Comparison of ENCODE assay signal across 2 mouse cellular contexts in genomic region chr11:97656269-97656971, GRCm38 (mm10).
TF ChIP-seq lines count a peak whose summit lies in the region.

No protein-coding gene starts in this region.

TF ChIP-seq in CH12.LX, 34 proteins besides CTCF, POLR2A, EP300 and RAD21:
- TF ChIP-seq POLR2AphosphoS2 (IDR thresholded peaks at IDR 0.05; ENCODE audit: low read depth, low read length) (peak; percentile 37), HCFC1 (IDR thresholded peaks at IDR 0.05; ENCODE audit: low read depth, low read length) (no peak), SMC3 (IDR thresholded peaks at IDR 0.05; ENCODE audit: low read depth, low read length) (peak; percentile 11; the same call in 1 of the 2 replicates), CHD2 (IDR thresholded peaks at IDR 0.05; ENCODE audit: low read length) (peak; percentile 83)
TF ChIP-seq in CH12.LX: peak in this region for 3.

TF ChIP-seq in ES-E14, 5 proteins besides CTCF, POLR2A, EP300 and RAD21:
- TF ChIP-seq ZNF384 (IDR thresholded peaks at IDR 0.05; ENCODE audit: low read depth, low read length) (no peak), MAFK (IDR thresholded peaks at IDR 0.05; ENCODE audit: insufficient read depth, low read depth, low read length) (no peak), ZC3H11A (IDR thresholded peaks at IDR 0.05; ENCODE audit: borderline replicate concordance, low read depth, low read length) (no peak), HCFC1 (IDR thresholded peaks at IDR 0.05; ENCODE audit: borderline replicate concordance, insufficient read depth, low read length) (no peak), CHD2 (IDR thresholded peaks at IDR 0.05; ENCODE audit: low read depth, low read length) (no peak)
TF ChIP-seq in ES-E14: peak in this region for 0.
